Mouse (Mus musculus): ENCODE results near the gene Atp13a4. TPM values are rescaled to one million over a fixed set of nuclear protein-coding genes. Genes with fewer than 3 reads are reported as not detected.

Atp13a4 gene
- polyA plus RNA-seq (2012; rRNA removed) = 0.17 TPM in 1 of 2 replicates, not detected in the other

DNA sequence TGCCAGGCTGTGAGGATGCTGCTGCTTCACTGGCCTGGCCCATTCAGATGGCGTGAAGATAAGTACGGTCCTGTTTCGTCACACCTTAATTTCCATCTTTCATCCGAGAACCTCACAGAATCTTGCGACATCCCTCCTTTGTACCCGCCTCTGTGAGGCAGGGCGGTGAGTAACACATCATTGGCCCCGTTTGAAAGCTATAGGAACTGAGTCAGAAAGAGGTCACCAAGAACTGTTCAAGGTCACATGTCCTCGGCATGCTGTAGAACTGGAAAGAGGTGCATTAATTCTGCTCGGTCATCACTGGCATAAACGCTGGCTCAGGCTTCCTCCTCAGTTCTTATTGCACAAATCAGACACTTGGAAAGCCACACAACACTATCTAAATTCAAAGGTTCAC, at the start of gene Atp13a4:
Gene Atp13a4, minus strand, starts transcription at position 36 of the 400 bp plus-strand sequence.

GRCm38 (mm10) chr16:29579167-29579786, 34.6 kb upstream of the Atp13a4 start, which contains the start of gene Opa1:
TSS of gene Opa1 (plus strand) at chr16:29579334.

DNA sequence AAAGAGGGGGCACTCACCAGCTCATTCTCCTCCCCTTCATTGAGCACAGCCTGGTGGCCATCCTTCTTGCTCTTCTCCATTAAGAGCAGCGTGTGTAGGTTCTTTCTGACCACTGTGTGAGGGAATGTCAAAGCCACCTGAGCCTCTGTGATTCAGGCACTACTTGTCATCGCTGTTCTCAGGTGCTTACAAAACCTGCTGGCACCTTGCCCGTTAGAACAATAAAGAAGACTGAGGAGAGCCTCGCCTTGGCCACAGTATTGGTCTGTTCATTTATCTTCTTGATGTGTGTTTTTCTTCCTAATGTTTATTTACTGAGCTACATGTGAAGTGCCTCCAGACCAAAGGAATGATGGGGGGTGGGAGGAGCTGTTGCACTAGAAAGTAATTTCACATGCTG, 166.2 kb downstream of the Atp13a4 start, which contains the start of gene Atp13a5:
Gene Atp13a5, minus strand, starts transcription at position 275 of the 400 bp plus-strand sequence.

Other genes starting within 250 kb of the Atp13a4 start
- gene Atp13a5, start 166.1 kb downstream of the Atp13a4 start, polyA plus RNA-seq (2012; rRNA removed) = 2.3 and 2.7 TPM in 2 replicates
- 7.3 and 13.1 TPM in 2 replicates for gene Opa1, start 34.5 kb upstream of the Atp13a4 start, polyA plus RNA-seq (2012; rRNA removed)

Data from ovary, adult 2 months (tissue).